Mouse (Mus musculus): ENCODE data around the gene Ppil2. TPM values are rescaled to one million over a fixed set of nuclear protein-coding genes. Genes with fewer than 3 reads are reported as not detected.
A peak's percentile ranks its signal among the peaks of the same experiment; 100 is the strongest.

Gene Ppil2
- polyA plus RNA-seq, 1 experiment from 2014 or later, result 136 TPM

GRCm38 (mm10) chr16:17078101-17078500, 33.0 kb downstream of the Ppil2 start:
- peak; percentile 91 for DNase-seq
- H3K4me1 ChIP-seq (ENCODE audit: insufficient read depth), result no peaks in the 10 kb centered on the region
- WGBS, result 51% methylated on average over 7 of the region's 7 CpGs

GRCm38 (mm10) chr16:17076869-17077268, 34.2 kb downstream of the Ppil2 start:
- ATAC-seq (ENCODE audit: insufficient read depth) (no peak), DNase-seq (no peak)
- no peak overlapping the region for H3K4me3 ChIP-seq (ENCODE audit: low read depth, low read length)
- H3K27me3 ChIP-seq (ENCODE audit: insufficient read depth, low read length), result no peaks in the 10 kb centered on the region
- no peaks in the 10 kb centered on the region for H3K4me1 ChIP-seq (ENCODE audit: insufficient read depth)
- H3K9ac ChIP-seq, result no peak overlapping the region
- no peak overlapping the region for H3K27ac ChIP-seq (ENCODE audit: low read depth)
- H3K36me3 ChIP-seq (ENCODE audit: insufficient read depth), result peaks cover 16% of the 10 kb centered on the region; the same call in 1 of the 2 replicates
- H3K4me2 ChIP-seq, result no peak overlapping the region
- no peak for TF ChIP-seq CTCF (IDR thresholded peaks at IDR 0.05; ENCODE audit: low read depth)
- H3K9me3 ChIP-seq (ENCODE audit: low read depth, low read length), result no peaks in the 10 kb centered on the region

More at GRCm38 (mm10) chr16:17078101-17078500, 33.0 kb downstream of the Ppil2 start:
- no peak overlapping the region for H3K9ac ChIP-seq
- ATAC-seq (ENCODE audit: insufficient read depth), result peak; percentile 78
- no peak for TF ChIP-seq CTCF (IDR thresholded peaks at IDR 0.05; ENCODE audit: low read depth)
- H3K27me3 ChIP-seq (ENCODE audit: insufficient read depth, low read length), result no peaks in the 10 kb centered on the region
- H3K9me3 ChIP-seq (ENCODE audit: low read depth, low read length), result no peaks in the 10 kb centered on the region
- no peak overlapping the region for H3K4me2 ChIP-seq
- H3K36me3 ChIP-seq (ENCODE audit: insufficient read depth), result peaks cover 21% of the 10 kb centered on the region; the same call in 1 of the 2 replicates
- no peak overlapping the region for H3K4me3 ChIP-seq (ENCODE audit: low read depth, low read length)
- H3K27ac ChIP-seq (ENCODE audit: low read depth), result peak overlapping the region; percentile 30; the same call in 1 of the 2 replicates

GRCm38 (mm10) chr16:17076301-17076700, 34.8 kb downstream of the Ppil2 start:
- 88% methylated on average over 2 of the region's 2 CpGs for WGBS

GRCm38 (mm10) chr16:17073000-17073399, 38.1 kb downstream of the Ppil2 start:
- Histone ChIP-seq H3K9ac (no peak overlapping the region), H3K4me1 (ENCODE audit: insufficient read depth) (no peaks in the 10 kb centered on the region; the same call in 1 of the 2 replicates), H3K4me2 (no peak overlapping the region), H3K27me3 (ENCODE audit: insufficient read depth, low read length) (no peaks in the 10 kb centered on the region), H3K9me3 (ENCODE audit: low read depth, low read length) (no peaks in the 10 kb centered on the region), H3K27ac (ENCODE audit: low read depth) (no peak overlapping the region), H3K36me3 (ENCODE audit: insufficient read depth) (peaks cover 12% of the 10 kb centered on the region; the same call in 1 of the 2 replicates), H3K4me3 (ENCODE audit: low read depth, low read length) (no peak overlapping the region)
- no peak for ATAC-seq (ENCODE audit: insufficient read depth)
- no peak for TF ChIP-seq CTCF (IDR thresholded peaks at IDR 0.05; ENCODE audit: low read depth)
- WGBS, result 87% methylated on average over 7 of the region's 7 CpGs
- no peak for DNase-seq

More at GRCm38 (mm10) chr16:17076301-17076700, 34.8 kb downstream of the Ppil2 start:
- Histone ChIP-seq H3K9me3 (ENCODE audit: low read depth, low read length) (no peaks in the 10 kb centered on the region), H3K4me2 (no peak overlapping the region), H3K27me3 (ENCODE audit: insufficient read depth, low read length) (no peaks in the 10 kb centered on the region), H3K36me3 (ENCODE audit: insufficient read depth) (peaks cover 16% of the 10 kb centered on the region; the same call in 1 of the 2 replicates), H3K9ac (no peak overlapping the region), H3K27ac (ENCODE audit: low read depth) (no peak overlapping the region), H3K4me1 (ENCODE audit: insufficient read depth) (no peaks in the 10 kb centered on the region), H3K4me3 (ENCODE audit: low read depth, low read length) (no peak overlapping the region)
- DNase-seq (no peak), ATAC-seq (ENCODE audit: insufficient read depth) (no peak)
- TF ChIP-seq CTCF (IDR thresholded peaks at IDR 0.05; ENCODE audit: low read depth), result peak; percentile 27

- Histone ChIP-seq H3K27ac (ENCODE audit: low read depth) (no peak overlapping the region), H3K4me3 (ENCODE audit: low read depth, low read length) (peak overlapping the region; percentile 77), H3K4me1 (ENCODE audit: insufficient read depth) (no peaks in the 10 kb centered on the region; the same call in 1 of the 2 replicates), H3K9ac (no peak overlapping the region), H3K9me3 (ENCODE audit: low read depth, low read length) (no peaks in the 10 kb centered on the region), H3K4me2 (peak overlapping the region; percentile 65), H3K36me3 (ENCODE audit: insufficient read depth) (peaks cover 12% of the 10 kb centered on the region; the same call in 1 of the 2 replicates), H3K27me3 (ENCODE audit: insufficient read depth, low read length) (no peaks in the 10 kb centered on the region)
- TF ChIP-seq CTCF (IDR thresholded peaks at IDR 0.05; ENCODE audit: low read depth), result no peak
- 36% methylated on average over 6 of the region's 6 CpGs for WGBS
- DNase-seq (no peak), ATAC-seq (ENCODE audit: insufficient read depth) (no peak)
Measured at GRCm38 (mm10) chr16:17070716-17071115, 40.3 kb downstream of the Ppil2 start.

GRCm38 (mm10) chr16:17069511-17070443, 41.3 kb downstream of the Ppil2 start, which contains the start of gene Ypel1:
Gene Ypel1 (plus strand): TSS chr16:17069696.
- no peaks in the 10 kb centered on the region; the same call in 1 of the 2 replicates for H3K4me1 ChIP-seq (ENCODE audit: insufficient read depth)
- peak; percentile 41; the same call in 1 of the 2 replicates for TF ChIP-seq CTCF (IDR thresholded peaks at IDR 0.05; ENCODE audit: low read depth)
- no peaks in the 10 kb centered on the region for H3K9me3 ChIP-seq (ENCODE audit: low read depth, low read length)
- DNase-seq, result peak; percentile 89
- under 1% methylated on average over 76 of the region's 76 CpGs for WGBS
- peak; percentile 94 for ATAC-seq (ENCODE audit: insufficient read depth)
- H3K9ac ChIP-seq, result peak within 1 kb of the TSS; percentile 87
- peak within 1 kb of the TSS; percentile 65 for H3K4me2 ChIP-seq
- H3K36me3 ChIP-seq (ENCODE audit: insufficient read depth), result peaks cover 3% of the 10 kb centered on the region; the same call in 1 of the 2 replicates
- H3K27ac ChIP-seq (ENCODE audit: low read depth), result peak within 1 kb of the TSS; percentile 81
- no peaks in the 10 kb centered on the region for H3K27me3 ChIP-seq (ENCODE audit: insufficient read depth, low read length)
- peak within 1 kb of the TSS; percentile 77 for H3K4me3 ChIP-seq (ENCODE audit: low read depth, low read length)

GRCm38 (mm10) chr16:17067552-17067951, 43.5 kb downstream of the Ppil2 start:
- Histone ChIP-seq H3K4me1 (ENCODE audit: insufficient read depth) (no peaks in the 10 kb centered on the region; the same call in 1 of the 2 replicates), H3K4me3 (ENCODE audit: low read depth, low read length) (no peak overlapping the region), H3K27ac (ENCODE audit: low read depth) (no peak overlapping the region), H3K9me3 (ENCODE audit: low read depth, low read length) (no peaks in the 10 kb centered on the region), H3K4me2 (no peak overlapping the region), H3K36me3 (ENCODE audit: insufficient read depth) (0 out of 2 replicates have a peak, but pooled peaks cover 3% of the 10 kb centered on the region), H3K9ac (no peak overlapping the region), H3K27me3 (ENCODE audit: insufficient read depth, low read length) (no peaks in the 10 kb centered on the region)
- no peak for DNase-seq
- TF ChIP-seq CTCF (IDR thresholded peaks at IDR 0.05; ENCODE audit: low read depth), result no peak
- no peak for ATAC-seq (ENCODE audit: insufficient read depth)
- WGBS, result 71% methylated on average over 2 of the region's 2 CpGs

All from lung, embryonic 14.5 days (tissue).